Mouse (Mus musculus) T-cell, adult 2 months (primary cell): ENCODE results near the gene March2.
"Not testable (repeated sequence)": the region's sequence is repeated elsewhere in the genome, so short reads cannot be mapped to it uniquely, and the experiment has no call there.

Experiments
- DNase-seq: peaks from one replicate; pipeline ENCODE4 v3.0.0; 2022; ENCODE audit warnings: low spot score

March2 gene

GRCm38 (mm10) chr17:33718384-33718881, at the start of gene March2:
Gene March2, minus strand, starts transcription at chr17:33718670.
- peak; percentile 96 for DNase-seq

- no peak for DNase-seq
Measured at GRCm38 (mm10) chr17:33766389-33766788, 47.9 kb upstream of the March2 start.

GRCm38 (mm10) chr17:33760255-33761165, 42.0 kb upstream of the March2 start, which contains the start of gene Rab11b:
Gene Rab11b, minus strand, starts transcription at chr17:33760530.
- peak; percentile 100 for DNase-seq

GRCm38 (mm10) chr17:33759767-33760254, 41.3 kb upstream of the March2 start:
- DNase-seq = peak; percentile 86

GRCm38 (mm10) chr17:33757231-33757630, 38.8 kb upstream of the March2 start:
- DNase-seq = no peak

GRCm38 (mm10) chr17:33756108-33756790, 37.8 kb upstream of the March2 start:
- no peak for DNase-seq

- DNase-seq = no peak
Measured at GRCm38 (mm10) chr17:33755418-33756107, 37.1 kb upstream of the March2 start.

- DNase-seq = no peak
Measured at GRCm38 (mm10) chr17:33754656-33755055, 36.2 kb upstream of the March2 start.

GRCm38 (mm10) chr17:33752297-33752696, 33.8 kb upstream of the March2 start:
- DNase-seq = no peak

- DNase-seq = no peak
Measured at GRCm38 (mm10) chr17:33751181-33751580, 32.7 kb upstream of the March2 start.

- no peak for DNase-seq
Measured at GRCm38 (mm10) chr17:33749451-33749850, 31.0 kb upstream of the March2 start.

GRCm38 (mm10) chr17:33746011-33746410, 27.5 kb upstream of the March2 start:
- DNase-seq = no peak

GRCm38 (mm10) chr17:33744686-33745384, 26.4 kb upstream of the March2 start:
- no peak for DNase-seq

- DNase-seq = no peak
Measured at GRCm38 (mm10) chr17:33742420-33742819, 23.9 kb upstream of the March2 start.

GRCm38 (mm10) chr17:33733526-33733925, 15.1 kb upstream of the March2 start:
- DNase-seq = not testable (repeated sequence)

GRCm38 (mm10) chr17:33732556-33733083, 14.2 kb upstream of the March2 start:
- not testable (repeated sequence) for DNase-seq

- no peak for DNase-seq
Measured at GRCm38 (mm10) chr17:33729215-33729614, 10.7 kb upstream of the March2 start.

- no peak for DNase-seq
Measured at GRCm38 (mm10) chr17:33728396-33728795, 9.9 kb upstream of the March2 start.

- DNase-seq = no peak
Measured at GRCm38 (mm10) chr17:33719736-33720378, 1.4 kb upstream of the March2 start.

- DNase-seq = no peak
Measured at GRCm38 (mm10) chr17:33718944-33719725, 665 bp upstream of the March2 start.
